Mouse (Mus musculus): ENCODE data around the gene March9. TPM values are rescaled to one million over a fixed set of nuclear protein-coding genes. Genes with fewer than 3 reads are reported as not detected.

Gene March9
- 1 to 10 TPM in 1 of 2 experiments, under 1 TPM in 1; 0.45 to 1.2 TPM for total RNA-seq (2021)
- long read RNA-seq, experiment 1, partial matches to known transcripts, result 0 of 1 reads
- long read RNA-seq, experiment 1, other reads (novel, unspliced or antisense), result 0 of 1 reads
- long read RNA-seq, experiment 2, result 0 reads

DNA sequence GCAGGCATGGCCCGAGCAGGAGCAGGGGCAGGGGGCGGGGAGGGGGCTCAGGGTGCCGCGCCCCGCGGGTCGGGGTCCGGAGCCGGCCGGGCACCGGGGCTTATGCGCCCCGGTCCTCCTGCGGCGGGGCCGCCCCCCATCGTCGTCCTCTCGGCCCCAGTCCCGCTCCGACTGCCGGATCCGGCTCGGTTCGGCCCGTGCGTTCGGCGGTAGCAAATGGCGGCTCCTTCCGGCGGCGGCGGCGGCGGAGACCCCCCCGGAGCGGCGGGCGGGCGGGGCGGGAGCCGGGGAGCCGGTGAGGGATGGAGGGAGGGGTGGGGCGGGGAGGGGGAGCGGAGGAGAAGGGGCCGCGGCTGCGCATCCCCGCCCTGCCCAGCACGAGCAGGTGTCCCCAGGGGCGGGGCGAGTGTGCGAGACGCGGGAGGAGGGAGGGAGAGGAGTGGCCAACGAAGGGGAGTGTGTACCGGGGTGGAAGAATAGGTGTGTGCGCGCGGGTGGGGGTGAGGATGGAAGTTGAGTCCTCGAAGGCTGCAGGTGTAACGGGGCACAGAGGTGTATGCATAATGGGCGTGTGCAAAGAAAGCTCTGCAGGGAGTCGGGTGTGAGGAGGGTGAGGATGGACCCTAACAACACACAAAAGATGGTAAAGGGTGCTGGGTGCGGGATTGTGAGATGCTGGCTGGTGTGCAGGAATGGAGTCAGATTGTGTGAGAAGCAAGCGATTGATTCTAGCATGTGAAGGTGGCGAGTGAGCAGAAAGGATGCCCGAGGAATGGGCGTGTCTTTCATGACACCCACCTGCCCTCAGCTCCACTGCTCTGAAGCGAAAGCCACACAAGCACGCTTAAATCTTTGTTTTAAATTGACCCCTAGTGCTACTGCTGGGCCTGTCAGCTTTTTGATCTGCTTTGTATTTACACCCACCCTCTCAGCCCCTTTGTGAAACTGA lies at the start of gene March9:
Gene March9 (minus strand): TSS at position 217 of the 949 bp plus-strand sequence.
- TF ChIP-seq CTCF (IDR thresholded peaks at IDR 0.05), result no peak
- Histone ChIP-seq H3K4me3 (peak within 1 kb of the TSS; percentile 89), H3K27ac (peak within 1 kb of the TSS; percentile 48)
- DNase-seq, result peak; percentile 60
- intact Hi-C loops (cut with DNase I), result no loop called here

DNA sequence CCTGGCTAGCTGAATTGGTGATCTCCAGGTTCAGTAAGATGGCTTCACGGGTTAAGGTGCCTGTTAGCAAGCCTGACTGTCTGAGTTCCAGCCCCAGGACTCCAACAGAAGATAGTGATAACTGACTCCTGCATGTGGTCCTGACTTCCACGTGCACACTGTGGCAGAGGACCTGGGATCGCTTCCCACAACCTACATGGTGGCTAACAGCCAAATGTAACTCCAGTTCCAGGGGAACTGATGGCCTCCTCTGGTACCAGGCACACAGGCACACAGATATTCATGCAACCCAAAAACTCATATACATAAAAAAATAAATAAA lies 48.2 kb upstream of the March9 start:
- no peak overlapping the region for H3K27ac ChIP-seq
- no peak for DNase-seq
- H3K4me3 ChIP-seq, result no peak overlapping the region
- no peak for TF ChIP-seq CTCF (IDR thresholded peaks at IDR 0.05)
- intact Hi-C loops (cut with DNase I), result no loop called here

DNA sequence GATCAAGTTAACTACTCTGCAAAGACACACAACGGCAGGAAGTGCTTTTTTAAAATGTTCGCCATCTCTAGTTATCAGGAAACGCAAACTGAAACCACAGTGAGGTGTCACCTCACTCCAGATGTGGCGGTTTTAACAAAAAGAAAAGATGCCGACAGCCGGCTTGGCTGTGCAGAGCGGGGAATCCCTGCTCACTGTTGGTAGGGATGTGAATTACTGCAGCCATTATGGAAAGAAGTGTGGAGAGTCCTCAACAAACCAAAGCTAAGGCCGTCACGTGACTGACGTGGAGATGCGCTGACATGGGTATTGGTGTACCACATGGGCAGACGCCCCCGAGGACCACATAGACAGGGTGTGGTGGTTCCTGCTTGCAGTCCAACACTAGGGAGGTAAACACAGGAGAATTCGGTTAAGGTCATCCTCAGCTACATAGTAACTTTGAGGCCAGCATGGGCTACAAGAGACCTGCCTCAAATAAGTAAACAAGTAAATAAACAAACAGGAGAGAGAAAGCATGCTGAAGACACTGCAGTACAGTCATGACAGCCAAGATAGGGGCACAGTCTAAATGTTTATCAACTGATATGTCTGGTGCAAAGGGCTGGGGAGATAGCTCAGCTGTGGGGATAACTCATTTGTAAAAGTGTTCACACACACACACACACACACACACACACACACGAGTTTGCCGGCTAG lies 47.7 kb upstream of the March9 start:
- intact Hi-C loops (cut with DNase I), result no loop called here
- DNase-seq, result no peak
- no peak overlapping the region for H3K4me3 ChIP-seq
- H3K27ac ChIP-seq, result no peak overlapping the region
- no peak for TF ChIP-seq CTCF (IDR thresholded peaks at IDR 0.05)

DNA sequence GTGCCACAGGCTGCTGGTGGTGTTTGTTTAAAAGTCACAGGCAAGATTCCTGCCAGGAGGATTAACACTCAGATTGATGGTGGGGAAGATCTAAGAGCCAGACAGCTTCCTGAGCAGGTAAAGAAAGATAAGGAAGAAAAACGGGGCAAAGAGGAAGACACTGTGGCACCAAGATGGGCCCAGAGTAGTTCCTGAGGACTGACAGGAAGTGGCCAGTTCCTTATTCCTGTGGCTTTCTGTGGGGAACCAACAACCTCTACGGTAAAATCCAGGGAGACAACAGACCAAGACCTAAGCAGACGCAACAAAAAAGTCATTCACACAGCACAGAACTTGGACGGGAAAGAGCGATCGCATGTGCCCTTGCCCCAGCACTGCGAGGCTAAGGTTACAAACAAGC lies 43.6 kb upstream of the March9 start:
- no peak for DNase-seq
- TF ChIP-seq CTCF (IDR thresholded peaks at IDR 0.05), result no peak
- H3K4me3 ChIP-seq, result no peak overlapping the region
- H3K27ac ChIP-seq, result no peak overlapping the region
- intact Hi-C loops (cut with DNase I), result no loop called here

DNA sequence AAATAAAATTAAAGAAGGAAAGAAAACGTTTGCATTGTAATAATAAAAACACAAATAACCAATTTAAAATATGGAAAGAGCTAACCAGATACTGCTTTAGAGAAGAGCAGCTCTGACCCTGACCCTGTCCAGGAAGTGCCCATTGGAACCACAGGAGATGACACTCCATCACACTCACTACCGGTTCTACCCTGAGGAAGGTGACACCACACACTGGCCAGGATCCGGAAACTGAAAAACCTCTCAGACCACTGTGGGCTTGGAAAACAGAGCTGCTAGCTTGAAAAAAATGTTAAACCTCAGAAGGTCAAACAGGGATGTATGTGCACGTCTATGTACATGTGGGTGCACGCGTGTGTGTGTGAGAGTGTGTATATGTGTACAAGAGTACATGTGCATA lies 41.2 kb upstream of the March9 start:
- no peak for DNase-seq
- H3K27ac ChIP-seq, result no peak overlapping the region
- intact Hi-C loops (cut with DNase I), result no loop called here
- TF ChIP-seq CTCF (IDR thresholded peaks at IDR 0.05), result no peak
- no peak overlapping the region for H3K4me3 ChIP-seq

DNA sequence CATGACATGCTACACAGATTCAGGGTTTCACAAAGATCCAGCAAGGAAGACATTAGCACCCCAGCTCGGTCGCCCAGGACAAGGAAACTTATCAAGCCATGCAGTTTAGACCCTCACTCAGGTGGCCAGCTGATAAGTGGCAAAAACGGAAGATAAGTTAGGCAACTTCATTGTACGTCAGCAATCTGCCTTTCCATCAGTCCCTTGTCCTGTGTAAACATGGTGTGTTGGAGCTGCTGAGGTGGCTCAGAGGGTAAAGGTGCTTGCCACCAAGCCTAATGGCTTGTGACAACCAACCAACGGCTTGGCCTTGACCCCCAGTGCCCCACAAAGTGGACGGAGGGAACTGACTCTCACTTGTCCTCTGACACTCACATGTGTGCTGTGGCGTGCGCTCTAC lies 40.4 kb upstream of the March9 start:
- no peak for TF ChIP-seq CTCF (IDR thresholded peaks at IDR 0.05)
- no peak for DNase-seq
- no peak overlapping the region for H3K4me3 ChIP-seq
- intact Hi-C loops (cut with DNase I), result no loop called here
- H3K27ac ChIP-seq, result no peak overlapping the region

DNA sequence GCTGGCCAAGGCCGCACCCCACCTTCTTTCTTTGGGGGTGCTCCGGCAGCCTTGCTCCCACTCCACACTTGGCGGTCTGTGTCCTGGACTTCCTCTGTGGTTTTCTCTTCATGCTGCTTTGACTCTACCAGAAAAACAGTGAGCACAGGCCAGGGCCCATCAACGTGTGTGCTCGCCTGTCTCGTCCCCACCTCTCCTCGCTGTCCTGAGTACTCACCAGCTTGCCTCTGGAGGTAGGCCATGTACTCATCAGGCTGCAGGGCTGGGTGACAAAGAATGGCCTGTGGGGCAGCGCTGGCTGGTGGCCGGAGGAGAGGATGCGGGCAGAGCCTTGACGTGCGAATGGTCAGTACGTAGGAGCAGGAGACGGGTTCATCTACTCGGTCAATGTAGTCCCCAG lies 39.9 kb upstream of the March9 start:
- no peak for TF ChIP-seq CTCF (IDR thresholded peaks at IDR 0.05)
- no peak overlapping the region for H3K27ac ChIP-seq
- no peak overlapping the region for H3K4me3 ChIP-seq
- DNase-seq, result no peak
- intact Hi-C loops (cut with DNase I), result no loop called here

DNA sequence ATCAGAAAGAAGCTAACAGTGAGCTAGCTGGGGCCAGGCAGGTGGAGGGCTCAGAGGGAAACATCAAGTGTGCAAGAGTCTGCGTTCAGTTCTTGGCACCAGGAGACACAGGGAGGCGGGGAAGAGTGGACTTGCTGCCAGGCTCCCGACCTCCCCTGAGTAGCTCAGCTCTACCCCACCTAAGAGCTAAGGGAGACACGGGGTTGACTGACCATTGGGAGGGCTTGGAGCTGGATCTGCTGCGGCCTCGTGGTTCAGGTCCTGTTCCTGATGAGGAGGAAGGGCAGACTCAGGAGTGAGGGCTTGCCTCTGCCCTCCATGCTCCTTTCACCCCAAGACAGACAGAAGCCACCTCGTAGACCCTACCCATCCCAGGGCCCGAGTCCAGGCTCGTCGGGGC lies 39.2 kb upstream of the March9 start:
- H3K27ac ChIP-seq, result no peak overlapping the region
- intact Hi-C loops (cut with DNase I), result no loop called here
- DNase-seq, result peak; percentile 11
- H3K4me3 ChIP-seq, result no peak overlapping the region
- TF ChIP-seq CTCF (IDR thresholded peaks at IDR 0.05), result no peak

DNA sequence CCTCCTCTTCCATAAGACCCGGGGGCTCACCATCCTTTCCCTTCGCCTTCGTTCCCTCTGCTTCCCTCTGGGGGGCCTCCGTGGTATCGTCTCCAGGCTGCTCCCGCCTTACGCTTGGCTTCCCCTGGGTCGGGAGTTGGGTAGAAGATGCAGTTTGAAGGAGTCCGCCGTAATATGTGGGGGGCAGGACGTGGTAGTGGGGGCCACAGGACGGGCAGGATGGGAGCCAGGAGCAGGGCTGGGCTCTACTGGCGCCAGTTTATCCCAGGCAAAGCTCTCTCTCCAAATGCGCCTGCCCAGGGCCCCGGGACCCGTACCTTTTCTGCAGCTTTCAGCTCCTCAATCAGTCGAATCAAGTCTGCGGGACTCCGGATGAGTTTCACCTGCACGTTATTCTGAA lies 38.5 kb upstream of the March9 start:
- H3K4me3 ChIP-seq, result no peak overlapping the region
- no peak for TF ChIP-seq CTCF (IDR thresholded peaks at IDR 0.05)
- intact Hi-C loops (cut with DNase I), result no loop called here
- peak; percentile 7 for DNase-seq
- H3K27ac ChIP-seq, result no peak overlapping the region

DNA sequence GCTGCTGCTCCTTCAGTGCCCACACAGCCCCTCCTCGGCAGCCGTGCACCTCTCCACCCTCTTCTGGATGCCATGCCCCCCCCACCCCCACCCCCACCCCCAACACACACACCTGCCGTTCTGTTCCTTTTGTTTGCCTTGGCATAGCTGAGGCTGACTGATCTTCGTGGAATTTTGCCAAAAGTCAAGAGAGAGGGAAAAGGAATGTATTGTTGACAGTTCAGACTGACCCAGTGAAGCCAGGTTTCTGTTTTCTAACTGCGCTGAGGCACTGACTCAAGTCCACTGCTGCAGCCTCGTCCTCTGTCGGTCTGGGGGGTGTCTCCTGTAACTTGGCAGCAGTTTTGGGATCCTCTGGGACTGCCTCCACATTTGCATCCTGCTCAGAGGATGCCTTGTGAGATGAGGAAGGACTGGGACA lies 34.4 kb upstream of the March9 start:
- TF ChIP-seq CTCF (IDR thresholded peaks at IDR 0.05), result no peak
- Histone ChIP-seq H3K4me3 (no peak overlapping the region), H3K27ac (no peak overlapping the region)
- DNase-seq, result no peak
- intact Hi-C loops (cut with DNase I), result no loop called here

DNA sequence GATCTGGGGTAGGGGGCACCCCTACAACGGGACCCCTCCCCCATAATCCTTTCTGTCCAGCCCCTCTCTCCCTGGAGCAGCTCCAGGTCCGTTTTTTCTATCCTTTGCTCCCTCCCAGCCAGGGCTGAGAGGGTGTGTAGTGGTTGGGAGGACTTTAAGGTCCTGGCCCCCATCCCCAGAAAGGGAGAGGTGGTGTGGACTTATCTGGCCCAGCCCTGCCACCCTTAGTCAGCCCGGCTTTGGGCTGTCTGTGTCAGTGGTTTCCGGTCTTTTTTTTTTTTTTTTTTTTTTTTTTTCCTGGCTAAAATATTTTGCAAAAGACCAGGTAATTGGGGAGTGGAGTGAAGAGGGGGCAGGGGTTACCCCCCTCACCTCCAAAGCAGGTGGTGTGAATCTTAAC lies 32.8 kb upstream of the March9 start:
- no peak for TF ChIP-seq CTCF (IDR thresholded peaks at IDR 0.05)

DNA sequence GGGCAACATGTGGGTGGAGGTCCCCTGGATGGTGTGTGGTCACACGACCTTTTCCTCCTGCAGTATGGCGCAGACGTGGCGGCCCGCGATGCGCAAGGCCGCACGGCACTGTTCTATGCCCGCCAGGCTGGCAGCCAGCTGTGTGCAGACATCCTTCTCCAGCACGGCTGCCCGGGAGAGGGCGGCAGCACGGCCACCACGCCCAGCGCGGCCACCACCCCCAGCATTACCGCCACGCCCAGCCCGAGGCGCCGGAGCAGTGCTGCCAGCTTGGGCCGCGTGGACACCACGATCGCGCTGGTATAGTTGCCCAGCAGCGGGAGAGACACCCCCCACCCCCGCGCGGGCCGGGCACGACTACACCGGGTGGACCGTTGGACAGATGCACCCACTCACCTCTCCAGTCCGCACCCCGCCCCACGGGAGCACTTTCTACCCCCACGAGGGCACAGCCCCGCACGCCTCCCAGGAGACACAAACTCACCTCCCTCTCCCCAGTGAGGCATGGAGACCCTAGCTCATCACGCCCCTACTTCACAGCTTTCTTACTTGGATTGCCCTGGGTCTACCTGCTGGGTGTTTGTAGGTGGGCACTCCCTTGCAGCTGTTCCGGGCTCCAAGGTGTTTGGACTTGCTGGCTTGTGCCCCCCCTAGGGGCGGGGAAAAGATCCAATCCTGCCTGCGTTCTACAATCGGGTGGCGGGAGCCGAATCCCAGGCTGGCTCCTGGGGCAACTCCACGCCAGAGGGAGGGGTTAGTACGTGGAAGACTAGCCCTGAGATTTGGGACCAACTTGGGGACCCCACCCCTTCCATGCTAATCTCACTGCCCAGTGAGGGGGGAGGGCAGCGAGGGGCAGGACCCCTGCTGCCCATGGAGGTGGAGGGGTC lies 31.8 kb upstream of the March9 start:
- no peak overlapping the region for H3K27ac ChIP-seq
- intact Hi-C loops (cut with DNase I), result no loop called here
- peak overlapping the region; percentile 59 for H3K4me3 ChIP-seq
- no peak for TF ChIP-seq CTCF (IDR thresholded peaks at IDR 0.05)
- DNase-seq, result peak; percentile 63

More for the DNA sequence above, 32.8 kb upstream of the March9 start:
- H3K4me3 ChIP-seq, result no peak overlapping the region
- DNase-seq, result no peak
- no peak overlapping the region for H3K27ac ChIP-seq
- intact Hi-C loops (cut with DNase I), result no loop called here

Measured in gastrocnemius, adult 2 months (tissue).